Mouse (Mus musculus) adrenal gland, adult 2 months (tissue): Measurements from ENCODE around the gene Dusp7. TPM values are rescaled to one million over a fixed set of nuclear protein-coding genes. Genes with fewer than 3 reads are reported as not detected.

Source experiments
- DNase-seq: peaks from one replicate; pipeline ENCODE4 v3.0.0; 2021
- polyA plus RNA-seq: library from polyadenylated mRNA; depleted of rRNA; stranded (reverse); fragments of >200 nt; gene quantifications from 2 replicates; pipeline ENCODE4 v1.2.3, GENCODE M21; 2012
- total RNA-seq, 2 experiments: library from RNA; stranded (reverse); gene quantifications; 2 replicates each; pipeline ENCODE4 v1.2.3; 2021

Gene Dusp7
- total and polyA plus RNA-seq, 3 experiments: 12.8 to 40.2 (median 18.7) TPM

- no peak for DNase-seq
These were observed 13.6 kb upstream of the Dusp7 start for GRCm38 (mm10) chr9:106354810-106355209.

- DNase-seq: no peak
These were observed 13.0 kb upstream of the Dusp7 start for GRCm38 (mm10) chr9:106355217-106355974.

- no peak for DNase-seq
These were observed 12.5 kb upstream of the Dusp7 start for GRCm38 (mm10) chr9:106355975-106356286.

- DNase-seq: no peak
These were observed 12.0 kb upstream of the Dusp7 start for GRCm38 (mm10) chr9:106356323-106356844.

GRCm38 (mm10) chr9:106357167-106357566 lies 11.3 kb upstream of the Dusp7 start:
- DNase-seq: no peak

GRCm38 (mm10) chr9:106359297-106359696 lies 9.1 kb upstream of the Dusp7 start:
- DNase-seq: no peak

- no peak for DNase-seq
These were observed 7.3 kb upstream of the Dusp7 start for GRCm38 (mm10) chr9:106361140-106361539.

GRCm38 (mm10) chr9:106365333-106365732 lies 3.1 kb upstream of the Dusp7 start:
- DNase-seq: no peak

- no peak for DNase-seq
These were observed 2.2 kb upstream of the Dusp7 start for GRCm38 (mm10) chr9:106366188-106366587.

GRCm38 (mm10) chr9:106367001-106367400 lies 1.4 kb upstream of the Dusp7 start:
- no peak for DNase-seq

- DNase-seq: peak; percentile 99
These were observed 780 bp upstream of the Dusp7 start for GRCm38 (mm10) chr9:106367592-106368111.

- DNase-seq: peak; percentile 67
These were observed 534 bp downstream of the Dusp7 start for GRCm38 (mm10) chr9:106368831-106369501.

GRCm38 (mm10) chr9:106369801-106370485 lies 1.5 kb downstream of the Dusp7 start:
- peak; percentile 18 for DNase-seq

- no peak for DNase-seq
These were observed 2.4 kb downstream of the Dusp7 start for GRCm38 (mm10) chr9:106370620-106371383.

GRCm38 (mm10) chr9:106371384-106371671 lies 2.9 kb downstream of the Dusp7 start:
- no peak for DNase-seq

GRCm38 (mm10) chr9:106371776-106372175 lies 3.3 kb downstream of the Dusp7 start:
- DNase-seq: peak; percentile 86

GRCm38 (mm10) chr9:106372431-106373412 lies 4.3 kb downstream of the Dusp7 start:
- DNase-seq: no peak

- no peak for DNase-seq
These were observed 5.5 kb downstream of the Dusp7 start for GRCm38 (mm10) chr9:106373973-106374372.

- peak; percentile 33 for DNase-seq
These were observed 8.8 kb downstream of the Dusp7 start for GRCm38 (mm10) chr9:106377247-106377646.

- DNase-seq: no peak
These were observed 9.6 kb downstream of the Dusp7 start for GRCm38 (mm10) chr9:106378045-106378444.

- no peak for DNase-seq
These were observed 10.3 kb downstream of the Dusp7 start for GRCm38 (mm10) chr9:106378753-106379152.
